Mouse (Mus musculus) right cerebral cortex, postnatal 36 days (tissue): ENCODE data around the gene Mllt6.
"Not testable (repeated sequence)": the region's sequence is repeated elsewhere in the genome, so short reads cannot be mapped to it uniquely, and the experiment has no call there.

Experiments used
- DNase-seq, 2 experiments: peaks; one replicate each; pipeline ENCODE4 v3.0.0; 2022; ENCODE audit warnings: low spot score in 2 of 2, mixed read lengths in 1 of 2

The Mllt6 gene

GRCm38 (mm10) chr11:97662893-97663527 is at the start of gene Mllt6:
Gene Mllt6, plus strand, starts transcription at chr11:97663414.
- DNase-seq, result peak in 1 of 2 experiments; percentile 62

DNA sequence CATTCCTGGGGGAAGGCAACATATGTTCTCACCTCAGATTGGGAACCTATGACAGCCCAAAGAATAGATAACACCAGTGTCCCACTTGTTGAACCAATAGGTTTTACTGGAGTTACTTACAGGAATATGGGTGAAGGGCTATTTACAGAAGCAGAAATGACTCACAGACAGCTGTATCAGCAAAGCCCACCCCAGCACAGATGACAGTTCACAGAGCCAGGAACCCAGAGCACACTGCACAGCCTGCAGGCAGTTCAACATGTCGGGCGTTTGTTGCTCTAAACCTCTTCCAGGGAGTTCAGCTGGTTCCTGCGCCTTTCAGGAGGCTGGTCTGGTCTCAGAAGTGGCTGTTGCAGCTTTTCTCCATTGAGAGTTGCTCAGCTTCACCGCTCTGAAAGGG is 47.9 kb upstream of the Mllt6 start:
- no peak for DNase-seq

DNA sequence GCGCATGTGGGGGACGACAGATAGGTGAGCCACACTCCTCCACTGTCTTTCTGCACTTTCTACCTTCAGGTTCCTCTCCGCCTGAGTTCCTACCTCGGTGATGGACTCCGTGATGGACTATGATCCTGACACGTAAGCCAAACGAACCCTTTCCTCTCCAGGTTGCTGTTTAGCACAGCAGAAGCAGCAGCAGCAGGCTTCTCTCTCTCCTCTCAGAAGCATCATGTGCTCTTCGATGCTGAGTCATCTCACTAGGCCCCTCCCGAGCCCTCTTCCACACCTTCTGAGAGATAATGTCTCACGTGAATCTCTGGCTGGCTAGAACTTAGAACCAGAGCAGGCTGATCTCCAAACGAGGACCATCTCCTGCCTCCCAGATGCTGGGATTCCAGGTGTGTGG is 44.8 kb upstream of the Mllt6 start:
- no peak for DNase-seq

DNA sequence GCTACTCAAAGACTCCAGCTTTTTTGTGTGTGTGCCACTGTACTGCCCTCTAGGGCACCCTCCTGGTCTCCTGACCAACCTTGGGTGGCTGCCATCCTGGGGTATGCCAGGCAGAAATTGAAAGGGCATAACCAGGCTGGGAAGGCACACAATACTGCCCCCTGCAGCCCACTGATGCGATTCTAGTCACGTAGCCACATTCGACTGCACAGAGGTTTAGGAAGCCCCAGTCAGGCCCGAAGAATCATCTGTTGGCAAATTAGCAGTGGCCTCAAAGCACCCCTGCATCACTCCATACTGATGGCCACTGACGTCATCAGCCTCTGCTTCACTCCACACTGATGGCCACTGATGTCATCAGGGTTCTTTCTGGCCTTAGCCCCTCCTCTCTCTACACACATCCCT is 43.8 kb upstream of the Mllt6 start:
- peak; percentile 61 to 67 for DNase-seq

- DNase-seq, result no peak
These were observed 40.8 kb upstream of the Mllt6 start for GRCm38 (mm10) chr11:97622440-97622839.

- DNase-seq, result no peak
These were observed 40.0 kb upstream of the Mllt6 start for GRCm38 (mm10) chr11:97623166-97623565.

GRCm38 (mm10) chr11:97625551-97625950 is 37.7 kb upstream of the Mllt6 start:
- no peak for DNase-seq

GRCm38 (mm10) chr11:97626431-97626830 is 36.8 kb upstream of the Mllt6 start:
- no peak for DNase-seq

DNA sequence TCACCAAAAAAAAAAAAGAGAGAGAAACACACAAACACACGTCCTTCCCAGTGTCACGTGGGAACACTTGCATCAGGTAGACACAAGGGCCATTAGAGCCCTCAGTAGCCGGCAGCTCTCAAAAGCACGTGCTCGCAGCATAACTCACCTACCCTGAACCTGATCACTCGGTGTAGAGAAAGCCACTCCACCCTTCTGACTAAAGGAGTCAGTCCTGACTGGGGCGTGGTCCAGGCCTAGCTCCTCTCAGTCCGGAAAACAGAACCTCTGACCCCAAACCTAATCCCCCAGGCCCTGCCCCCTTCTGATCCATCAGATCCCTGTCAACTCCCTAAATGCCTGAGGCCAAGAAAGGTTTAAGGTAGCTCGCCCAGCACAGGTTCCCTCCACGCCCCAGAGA is 36.4 kb upstream of the Mllt6 start:
- DNase-seq, result no peak

- DNase-seq, result no peak
These were observed 35.5 kb upstream of the Mllt6 start for GRCm38 (mm10) chr11:97627556-97628302.

DNA sequence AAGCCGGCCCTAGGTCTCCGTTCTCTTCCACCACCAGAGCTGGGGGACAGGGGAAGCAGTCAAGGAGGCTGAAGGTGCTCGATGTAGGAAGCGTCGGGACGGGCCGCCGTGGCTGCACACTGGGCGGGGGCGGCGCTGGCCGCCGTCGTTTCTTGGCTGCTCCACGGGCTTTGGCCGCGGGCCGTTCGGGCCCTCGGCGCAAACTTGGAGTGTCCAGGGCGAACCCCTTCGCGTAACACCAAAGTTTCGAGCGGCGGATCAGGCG is 35.0 kb upstream of the Mllt6 start:
- no peak for DNase-seq

DNA sequence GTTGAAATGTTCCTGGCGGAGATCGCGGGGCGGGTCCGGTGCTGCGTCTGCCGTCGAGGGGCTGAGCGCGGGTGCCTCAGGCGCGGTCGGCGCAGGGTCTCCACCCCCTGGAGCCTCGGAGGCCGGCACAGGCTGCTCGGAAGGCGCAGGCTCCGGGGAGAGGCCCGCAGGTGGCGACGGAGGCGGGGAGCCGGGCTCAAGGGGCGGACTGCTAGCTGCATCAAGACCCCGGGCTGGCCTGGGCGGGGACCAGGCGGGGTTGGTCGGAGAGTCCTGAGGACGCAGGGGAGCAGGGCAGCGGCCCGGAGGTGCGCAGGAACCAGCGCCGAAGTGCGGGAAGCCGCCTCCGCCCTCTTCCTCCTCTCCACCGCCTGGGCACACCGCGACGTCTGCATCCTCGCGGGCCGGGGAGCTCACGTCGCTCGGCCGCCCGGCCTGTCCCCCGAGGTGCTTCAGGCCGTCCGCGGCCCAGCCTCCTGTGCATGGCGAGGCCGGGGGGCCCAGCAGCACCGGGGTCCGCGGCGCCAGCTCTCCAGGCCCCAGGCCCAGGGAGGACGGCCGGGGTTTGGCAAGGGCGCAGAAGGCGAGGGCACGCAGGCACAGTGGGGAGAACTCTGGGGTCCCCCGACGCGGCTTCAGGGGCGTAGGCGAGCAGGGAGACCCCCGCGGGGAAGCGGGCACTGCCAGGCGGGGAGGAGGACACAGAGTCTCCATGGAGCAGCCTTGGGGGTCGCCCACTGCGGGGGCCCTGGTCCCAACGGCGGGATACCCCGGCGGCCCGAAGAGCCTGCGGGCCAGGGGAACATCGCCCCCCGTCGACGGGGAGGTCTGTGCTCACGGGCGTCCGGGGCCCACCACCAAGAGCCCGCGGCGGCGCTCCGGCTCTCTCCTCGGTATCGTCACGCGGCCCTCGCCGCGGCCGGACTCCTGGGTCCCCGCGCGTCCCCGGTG is 34.4 kb upstream of the Mllt6 start:
- DNase-seq, result no peak

- DNase-seq, result peak; percentile 90 to 92
These were observed 33.6 kb upstream of the Mllt6 start, which contains the start of gene Epop for GRCm38 (mm10) chr11:97629576-97629975. Gene Epop, minus strand, starts transcription at chr11:97629702.

- no peak for DNase-seq
These were observed 32.2 kb upstream of the Mllt6 start for GRCm38 (mm10) chr11:97631046-97631445.

DNA sequence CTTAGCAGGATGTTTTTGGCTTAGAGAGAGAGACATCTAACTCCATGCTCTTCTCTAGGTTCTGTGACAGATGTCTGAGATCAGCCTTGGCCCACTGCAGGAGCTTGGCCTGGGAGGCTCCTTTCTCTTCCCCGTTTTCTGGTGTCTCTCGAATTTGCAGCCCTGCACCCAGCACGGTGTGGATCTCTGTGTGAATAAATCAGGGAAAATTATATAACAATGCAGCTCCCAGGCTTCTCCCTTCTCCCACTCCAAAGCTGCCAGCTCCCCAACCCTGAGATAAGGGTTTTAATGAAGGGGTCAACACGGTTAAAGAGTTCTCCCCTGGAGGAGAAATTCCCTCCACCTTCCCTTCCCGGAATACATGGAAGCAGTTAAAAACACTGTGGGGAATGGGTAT is 31.7 kb upstream of the Mllt6 start:
- peak in 1 of 2 experiments; percentile 67 for DNase-seq

- peak; percentile 72 to 78 for DNase-seq
These were observed 31.3 kb upstream of the Mllt6 start for GRCm38 (mm10) chr11:97631938-97632337.

DNA sequence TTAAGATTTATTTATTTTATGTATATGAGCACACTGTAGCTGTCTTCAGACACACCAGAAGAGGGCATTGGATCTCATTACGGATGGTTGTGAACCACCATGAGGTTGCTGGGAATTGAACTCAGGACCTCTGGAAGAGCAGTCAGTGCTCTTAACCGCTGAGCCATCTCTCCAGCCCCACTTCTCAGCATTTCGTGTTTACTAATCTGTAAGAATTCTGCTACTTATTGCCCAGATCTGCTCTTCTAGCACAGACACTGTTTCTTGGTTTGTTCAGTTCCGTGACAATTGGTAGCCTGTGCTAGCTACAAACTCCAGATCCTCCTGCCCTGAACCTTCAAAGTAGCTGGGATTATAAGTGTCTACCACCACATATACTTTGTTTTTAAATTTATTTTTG is 30.8 kb upstream of the Mllt6 start:
- DNase-seq, result not testable (repeated sequence)

- no peak for DNase-seq
These were observed 27.7 kb upstream of the Mllt6 start for GRCm38 (mm10) chr11:97635468-97636019.

DNA sequence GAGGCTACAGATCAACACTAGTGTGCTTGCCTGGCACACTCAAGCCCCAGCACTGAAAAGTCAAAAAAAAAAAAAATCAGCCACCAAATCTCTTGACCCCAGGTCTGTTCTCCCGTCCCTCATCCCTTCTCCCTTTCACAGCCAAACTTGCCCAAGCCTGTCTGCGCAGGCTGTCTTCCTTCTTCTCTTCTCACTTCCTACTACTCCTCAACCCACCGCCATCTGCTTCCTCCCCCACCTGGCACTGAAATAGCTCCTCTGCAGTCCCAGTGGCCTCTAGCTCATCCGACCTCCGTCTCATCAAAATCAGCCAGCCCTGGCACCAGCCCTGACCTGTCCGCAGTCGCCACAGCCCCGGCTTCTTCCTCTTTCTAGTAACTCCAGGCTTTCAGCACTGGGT is 21.5 kb upstream of the Mllt6 start:
- peak; percentile 70 to 86 for DNase-seq

DNA sequence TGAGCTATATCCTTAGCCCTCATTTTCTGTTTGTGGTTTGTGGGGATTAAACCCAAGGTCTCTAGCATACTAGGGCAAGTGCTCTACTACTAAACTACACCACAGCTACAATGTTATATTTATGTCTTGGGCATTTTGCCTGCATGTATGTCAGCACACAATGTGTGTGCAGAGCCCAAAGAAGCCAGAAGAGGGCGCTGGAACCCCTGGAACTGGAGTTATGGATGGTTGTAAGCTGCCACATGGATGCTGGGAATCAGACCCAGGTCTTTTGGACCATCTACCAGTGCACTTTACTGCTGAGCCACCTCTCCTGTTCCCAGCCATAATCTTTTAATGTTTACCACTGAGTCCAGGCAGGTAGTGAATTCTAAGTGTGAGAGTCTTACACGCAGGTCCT is 20.5 kb upstream of the Mllt6 start:
- DNase-seq, result no peak

- DNase-seq, result no peak
These were observed 19.7 kb upstream of the Mllt6 start for GRCm38 (mm10) chr11:97643380-97644055.

GRCm38 (mm10) chr11:97644834-97645233 is 18.4 kb upstream of the Mllt6 start:
- DNase-seq, result no peak
